ENCODE assay signal across 10 mouse cellular contexts in the genomic region with DNA sequence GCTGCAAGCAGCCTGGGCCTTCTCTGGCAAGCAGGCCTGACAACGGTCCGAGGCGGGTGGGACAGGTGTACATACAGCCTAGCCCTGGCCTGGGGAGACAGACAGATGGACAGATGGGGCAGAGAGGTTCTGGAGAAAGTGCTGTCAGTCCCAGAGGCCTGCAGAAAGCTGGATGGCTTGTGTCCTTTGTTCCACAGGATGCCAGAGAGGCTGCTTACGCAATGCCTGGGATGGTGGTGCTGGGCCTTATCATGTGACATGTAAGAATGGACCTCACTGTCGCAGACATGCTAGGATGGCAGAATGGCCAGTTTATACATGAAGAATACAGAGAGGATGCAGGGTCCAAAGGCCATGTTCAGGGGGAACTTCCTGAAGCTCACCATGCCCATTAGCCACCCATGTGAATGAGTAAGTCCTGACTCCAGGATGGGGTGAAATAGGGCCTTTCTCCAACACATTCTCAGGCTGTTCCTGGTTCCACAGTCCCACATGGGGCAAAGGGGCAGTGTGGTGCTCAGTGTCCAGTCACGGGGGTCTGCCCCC. TPM values are rescaled to one million over a fixed set of nuclear protein-coding genes. Genes with fewer than 3 reads are reported as not detected.
DNase-seq lines count a peak whose midpoint lies in the region; ATAC-seq and TF ChIP-seq lines count a peak whose summit lies in the region.
"Had no signal": no experiment of that assay in that cellular context is flagged by ENCODE, and none has a peak within 500 bp of the region (broad histone marks: within the 10 kb centered on the region; RNA-seq: fewer than 3 reads in every experiment).

No protein-coding gene starts in this region.

- ATAC-seq in hindbrain, embryonic 12.5 days (ENCODE audit: low FRiP score) = no peak
- ATAC-seq in hindbrain, embryonic 11.5 days (ENCODE audit: low FRiP score) = no peak
- no peak for ATAC-seq in forebrain, postnatal 0 days
- no peak for ATAC-seq in midbrain, embryonic 11.5 days (ENCODE audit: low FRiP score)
- ATAC-seq: liver, postnatal 0 days had no signal

- 82% methylated on average over 6 of the region's 6 CpGs for WGBS in hindbrain, embryonic 12.5 days
- WGBS in hindbrain, embryonic 11.5 days = 90% methylated on average over 6 of the region's 6 CpGs
- WGBS in forebrain, postnatal 0 days = 86% methylated on average over 6 of the region's 6 CpGs
- WGBS in midbrain, embryonic 11.5 days = 88% methylated on average over 6 of the region's 6 CpGs

- H3K4me1 ChIP-seq in hindbrain, embryonic 12.5 days = peaks cover 48% of the 10 kb centered on the region
- H3K4me1 ChIP-seq in hindbrain, embryonic 11.5 days (replicated peaks; ENCODE audit: control insufficient read depth, insufficient read depth, low read length) = no peaks in the 10 kb centered on the region; the same call in 1 of the 2 replicates
- H3K4me1 ChIP-seq in forebrain, postnatal 0 days (ENCODE audit: insufficient read depth) = peaks cover 10% of the 10 kb centered on the region
- peaks cover 4% of the 10 kb centered on the region; the same call in 1 of the 2 replicates for H3K4me1 ChIP-seq in midbrain, embryonic 11.5 days (ENCODE audit: control insufficient read depth, insufficient read depth, low read length)

- no peak for TF ChIP-seq CTCF in forebrain, postnatal 0 days (IDR thresholded peaks at IDR 0.05; ENCODE audit: low read depth)

- no peak overlapping the region for H3K27ac ChIP-seq in hindbrain, embryonic 12.5 days
- H3K27ac ChIP-seq in hindbrain, embryonic 11.5 days (ENCODE audit: low read depth, low read length) = no peak overlapping the region
- H3K27ac ChIP-seq in forebrain, postnatal 0 days (ENCODE audit: low read depth, low read length) = no peak overlapping the region
- no peak overlapping the region for H3K27ac ChIP-seq in midbrain, embryonic 11.5 days (ENCODE audit: low read depth, low read length)

- no peak for DNase-seq in hindbrain, embryonic 11.5 days (ENCODE audit: low spot score)
- peak; percentile 46 for DNase-seq in NIH3T3 (ENCODE audit: low read depth)
- DNase-seq in forebrain, postnatal 0 days = no peak
- DNase-seq in midbrain, embryonic 11.5 days (ENCODE audit: low spot score, missing footprints) = no peak
- DNase-seq in frontal cortex, postnatal 14 days (ENCODE audit: low spot score in 2 of 2) = no peak
- DNase-seq in right cerebral cortex, postnatal 14 days = no peak
- DNase-seq: adrenal gland, adult 2 months; cerebellum, adult 11-12 months; liver, postnatal 0 days had no signal

- H3K9me3 ChIP-seq in hindbrain, embryonic 12.5 days (replicated peaks) = no peaks in the 10 kb centered on the region
- no peaks in the 10 kb centered on the region for H3K9me3 ChIP-seq in hindbrain, embryonic 11.5 days (ENCODE audit: control insufficient read depth, low read length)
- no peaks in the 10 kb centered on the region for H3K9me3 ChIP-seq in forebrain, postnatal 0 days (ENCODE audit: low read length)
- H3K9me3 ChIP-seq in midbrain, embryonic 11.5 days (ENCODE audit: control insufficient read depth, low read length) = no peaks in the 10 kb centered on the region

- H3K9ac ChIP-seq in hindbrain, embryonic 12.5 days = 0 out of 2 replicates have a peak overlapping the region, but pooled peaks have one; percentile 35
- H3K9ac ChIP-seq in hindbrain, embryonic 11.5 days (ENCODE audit: low read depth, low read length) = no peak overlapping the region
- H3K9ac ChIP-seq in forebrain, postnatal 0 days = peak overlapping the region; percentile 25; the same call in 1 of the 2 replicates
- H3K9ac ChIP-seq in midbrain, embryonic 11.5 days (ENCODE audit: low read length) = 0 out of 2 replicates have a peak overlapping the region, but pooled peaks have one; percentile 17
- H3K9ac ChIP-seq: liver, postnatal 0 days had no signal

- H3K27me3 ChIP-seq in hindbrain, embryonic 12.5 days = no peaks in the 10 kb centered on the region
- no peaks in the 10 kb centered on the region for H3K27me3 ChIP-seq in hindbrain, embryonic 11.5 days (ENCODE audit: control insufficient read depth, insufficient read depth, low read length)
- H3K27me3 ChIP-seq in forebrain, postnatal 0 days (ENCODE audit: insufficient read depth, low read length) = no peaks in the 10 kb centered on the region
- no peaks in the 10 kb centered on the region for H3K27me3 ChIP-seq in midbrain, embryonic 11.5 days (ENCODE audit: control insufficient read depth, insufficient read depth, low read length)

- no peak overlapping the region for H3K4me3 ChIP-seq in hindbrain, embryonic 12.5 days
- H3K4me3 ChIP-seq in hindbrain, embryonic 11.5 days (ENCODE audit: low read depth, low read length) = no peak overlapping the region
- no peak overlapping the region for H3K4me3 ChIP-seq in forebrain, postnatal 0 days (ENCODE audit: low read depth, low read length)
- no peak overlapping the region for H3K4me3 ChIP-seq in midbrain, embryonic 11.5 days (ENCODE audit: low read depth, low read length)

- H3K4me2 ChIP-seq in hindbrain, embryonic 12.5 days (replicated peaks) = no peak overlapping the region
- no peak overlapping the region for H3K4me2 ChIP-seq in hindbrain, embryonic 11.5 days (replicated peaks; ENCODE audit: low read depth, low read length)
- no peak overlapping the region for H3K4me2 ChIP-seq in forebrain, postnatal 0 days (ENCODE audit: low read depth)
- H3K4me2 ChIP-seq in midbrain, embryonic 11.5 days = no peak overlapping the region

- H3K36me3 ChIP-seq in hindbrain, embryonic 12.5 days = 0 out of 2 replicates have a peak, but pooled peaks cover 3% of the 10 kb centered on the region
- no peaks in the 10 kb centered on the region; the same call in 1 of the 2 replicates for H3K36me3 ChIP-seq in hindbrain, embryonic 11.5 days (ENCODE audit: control insufficient read depth, insufficient read depth, low read length)
- no peaks in the 10 kb centered on the region for H3K36me3 ChIP-seq in forebrain, postnatal 0 days (ENCODE audit: insufficient read depth)
- no peaks in the 10 kb centered on the region for H3K36me3 ChIP-seq in midbrain, embryonic 11.5 days (ENCODE audit: control insufficient read depth, insufficient read depth, low read length)

RNA-seq across cellular contexts. Expression of a gene that starts 4.9 kb away (rescaled TPM):
- polyA plus RNA-seq in hindbrain, embryonic 12.5 days (2016; fragmentation: Nextera tagmentation; extraction: Ambion mirVana) = 11.5 TPM in 2 replicates
- polyA plus RNA-seq in hindbrain, embryonic 11.5 days (2014; fragmentation: Nextera tagmentation; extraction: Ambion mirVana) = 7.2 and 7.7 TPM in 2 replicates
- total RNA-seq in forebrain, postnatal 0 days (2014; rRNA removed) = 6.5 and 9.3 TPM in 2 replicates
- 7.8 and 11.6 TPM in 2 replicates for polyA plus RNA-seq in forebrain, postnatal 0 days (2015; fragmentation: Nextera tagmentation; extraction: Ambion mirVana)
- polyA plus RNA-seq in midbrain, embryonic 11.5 days (2014; fragmentation: Nextera tagmentation; extraction: Ambion mirVana) = 6.9 and 8.7 TPM in 2 replicates

RNA-seq across cellular contexts. Expression of a gene that starts 51.5 kb away (rescaled TPM):
- polyA plus RNA-seq in hindbrain, embryonic 12.5 days (2016; fragmentation: Nextera tagmentation; extraction: Ambion mirVana) = 0.19 and 0.44 TPM in 2 replicates
- polyA plus RNA-seq in hindbrain, embryonic 11.5 days (2014; fragmentation: Nextera tagmentation; extraction: Ambion mirVana) = 0.28 and 1.6 TPM in 2 replicates
- 6.2 and 13.1 TPM in 2 replicates for total RNA-seq in forebrain, postnatal 0 days (2014; rRNA removed)
- polyA plus RNA-seq in forebrain, postnatal 0 days (2015; fragmentation: Nextera tagmentation; extraction: Ambion mirVana) = 0.58 and 1.9 TPM in 2 replicates
- 0.61 and 0.71 TPM in 2 replicates for polyA plus RNA-seq in midbrain, embryonic 11.5 days (2014; fragmentation: Nextera tagmentation; extraction: Ambion mirVana)
